Mouse (Mus musculus) limb, embryonic 12.5 days (tissue): ENCODE measurements around the gene Pgm5. TPM values are rescaled to one million over a fixed set of nuclear protein-coding genes. Genes with fewer than 3 reads are reported as not detected.

Experiments
- ATAC-seq: fragments of 200-750 bp; cut with Nextera tagmentation; 2 replicates; pipeline ENCODE4 v1.8.0; 2017; ENCODE audit warnings: low read depth, moderate TSS enrichment; ENCODE audit not compliant: insufficient number of reproducible peaks, insufficient read depth, low FRiP score, low TSS enrichment
- H3K27ac ChIP-seq: fragments of 300-500 bp; sonication (generic); 2 replicates; pipeline ENCODE4 v1.5.1; 2016; ENCODE audit warnings: mild to moderate bottlenecking, moderate library complexity
- H3K27me3 ChIP-seq: fragments of 300-500 bp; sonication (generic); 2 replicates; pipeline ENCODE4 v1.6.1; 2016; ENCODE audit warnings: mild to moderate bottlenecking, moderate library complexity
- H3K36me3 ChIP-seq: fragments of 300-500 bp; sonication (generic); 2 replicates; pipeline ENCODE4 v1.6.1; 2016; ENCODE audit warnings: mild to moderate bottlenecking, moderate library complexity
- H3K4me1 ChIP-seq: fragments of 300-500 bp; sonication (generic); replicated peaks from 2 replicates; pipeline ENCODE4 v1.6.1; 2016
- H3K4me2 ChIP-seq: fragments of 300-500 bp; sonication (generic); 2 replicates; pipeline ENCODE4 v1.6.1; 2016; ENCODE audit warnings: mild to moderate bottlenecking, moderate library complexity
- H3K4me3 ChIP-seq: fragments of 300-500 bp; sonication (generic); replicated peaks from 2 replicates; pipeline ENCODE4 v1.5.1; 2016; ENCODE audit warnings: mild to moderate bottlenecking
- H3K9ac ChIP-seq: fragments of 300-500 bp; sonication (generic); replicated peaks from 2 replicates; pipeline ENCODE4 v1.6.1; 2016; ENCODE audit warnings: mild to moderate bottlenecking, moderate library complexity
- H3K9me3 ChIP-seq: fragments of 300-500 bp; sonication (generic); 2 replicates; pipeline ENCODE4 v1.6.1; 2016; ENCODE audit warnings: mild to moderate bottlenecking, moderate library complexity
- WGBS: fragments of 180-500 bp; shearing (Covaris S2); methylation state at CpG from one replicate; pipeline ENCODE4 v1.1.7; 2016; 5-methylcytosine and 5-hydroxymethylcytosine counted together
- polyA plus RNA-seq: library from polyadenylated mRNA; unstranded; fragments of >200 nt; fragmentation: Nextera tagmentation; extraction: Ambion mirVana; gene quantifications from 2 replicates; pipeline ENCODE4 v1.2.1, GENCODE M21; 2016

The Pgm5 gene
- polyA plus RNA-seq, 1 experiment from 2014 or later = 2.4 TPM

DNA sequence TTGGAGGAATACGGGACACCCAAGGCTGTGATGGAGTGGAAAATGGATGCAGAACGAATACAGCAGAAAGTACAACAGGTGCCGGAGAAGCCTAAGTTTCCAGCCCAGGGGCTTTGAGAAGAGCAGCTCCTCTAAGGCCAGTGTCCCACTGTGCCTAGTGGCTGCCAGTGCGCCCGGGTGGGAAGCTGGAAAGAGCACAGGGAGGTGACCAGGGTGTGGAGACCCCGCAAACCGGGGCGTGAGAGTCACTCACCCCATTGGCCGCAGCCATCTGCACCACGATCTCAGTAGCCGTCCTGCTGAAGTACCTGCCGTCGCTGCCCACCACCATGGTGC, 411 bp downstream of the Pgm5 start:
- WGBS = 17% methylated on average over 13 of the region's 13 CpGs
- H3K9me3 ChIP-seq = no peaks in the 10 kb centered on the region
- H3K27ac ChIP-seq = no peak overlapping the region

DNA sequence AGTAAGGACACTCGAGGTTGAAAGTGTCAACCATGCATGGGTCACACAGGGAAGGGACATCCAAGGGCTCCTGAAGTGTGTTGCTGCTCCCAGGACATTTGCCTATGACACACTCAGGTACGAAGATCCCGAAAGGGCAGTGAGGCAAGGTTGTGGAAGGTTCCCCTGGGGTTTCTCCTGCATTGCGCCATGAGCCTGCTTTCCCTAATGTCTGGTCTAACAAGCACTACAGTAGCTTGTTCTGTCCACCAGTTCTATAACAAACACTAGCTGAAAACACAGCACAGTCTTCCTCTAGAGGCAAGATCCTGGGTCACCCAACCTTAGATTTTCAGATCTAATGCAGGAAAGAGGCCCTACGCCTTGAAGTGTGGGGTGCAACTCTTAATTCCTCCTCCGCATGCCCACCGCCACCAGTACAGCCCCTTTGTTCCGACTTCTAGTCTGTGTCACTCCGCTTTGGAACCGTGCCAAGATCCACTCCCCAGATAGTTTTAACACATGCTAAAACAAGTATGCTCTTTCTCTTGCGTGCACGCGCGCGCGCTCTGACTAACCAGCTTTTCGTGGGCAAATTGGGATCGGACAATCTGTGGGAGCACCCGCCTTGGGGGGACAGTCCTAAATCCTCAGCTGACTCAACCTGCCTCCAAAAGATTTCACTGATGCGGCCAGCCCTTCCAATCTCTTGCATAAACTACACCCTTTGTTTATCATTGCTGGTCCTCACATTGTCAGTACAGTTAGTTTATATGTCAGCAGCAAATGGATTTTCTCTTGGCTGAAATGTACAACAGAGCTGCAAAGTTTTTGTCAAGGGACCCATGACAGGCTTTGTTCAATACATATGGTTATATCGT, 10.0 kb downstream of the Pgm5 start:
- Histone ChIP-seq H3K36me3 (no peaks in the 10 kb centered on the region), H3K4me1 (peaks cover 31% of the 10 kb centered on the region), H3K4me3 (no peak overlapping the region), H3K27me3 (no peaks in the 10 kb centered on the region), H3K9ac (no peak overlapping the region), H3K27ac (peak overlapping the region; percentile 9; the same call in 1 of the 2 replicates), H3K4me2 (no peak overlapping the region), H3K9me3 (no peaks in the 10 kb centered on the region)
- ATAC-seq = no peak
- 77% methylated on average over 21 of the region's 21 CpGs for WGBS

More for the DNA sequence above, 411 bp downstream of the Pgm5 start:
- no peaks in the 10 kb centered on the region for H3K36me3 ChIP-seq
- H3K4me3 ChIP-seq = peak overlapping the region; percentile 50
- peaks cover 11% of the 10 kb centered on the region for H3K4me1 ChIP-seq
- H3K4me2 ChIP-seq = peak overlapping the region; percentile 77
- peak overlapping the region; percentile 54 for H3K9ac ChIP-seq
- peaks cover 32% of the 10 kb centered on the region for H3K27me3 ChIP-seq
- ATAC-seq = peak; percentile 31; the same call in 1 of the 2 replicates

DNA sequence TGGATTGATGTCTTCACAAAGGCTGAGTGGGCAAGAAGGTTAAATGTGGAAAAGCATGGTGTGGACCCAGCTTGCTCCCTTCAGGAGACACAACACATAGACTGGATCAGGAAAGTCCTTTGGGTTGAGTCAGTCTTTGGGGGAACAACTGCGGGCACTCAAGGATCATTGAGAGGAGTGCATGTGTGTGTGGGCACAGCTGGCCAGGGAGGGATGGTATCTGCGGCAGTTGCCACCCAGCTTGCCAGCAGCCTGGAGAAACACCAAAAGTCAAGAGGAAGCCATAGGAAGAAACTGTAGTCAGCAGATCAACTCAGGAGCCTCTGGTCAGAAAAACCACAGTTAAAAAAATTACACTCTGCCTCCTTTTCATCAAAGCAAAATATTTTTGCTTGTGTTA, 12.8 kb downstream of the Pgm5 start:
- WGBS = 67% methylated on average over 2 of the region's 2 CpGs
- H3K27ac ChIP-seq = peak overlapping the region; percentile 47; the same call in 1 of the 2 replicates
- no peak overlapping the region for H3K4me2 ChIP-seq
- H3K36me3 ChIP-seq = no peaks in the 10 kb centered on the region
- no peak overlapping the region for H3K9ac ChIP-seq
- H3K27me3 ChIP-seq = no peaks in the 10 kb centered on the region; the same call in 1 of the 2 replicates
- ATAC-seq = no peak
- H3K9me3 ChIP-seq = no peaks in the 10 kb centered on the region
- peaks cover 47% of the 10 kb centered on the region for H3K4me1 ChIP-seq
- H3K4me3 ChIP-seq = no peak overlapping the region

DNA sequence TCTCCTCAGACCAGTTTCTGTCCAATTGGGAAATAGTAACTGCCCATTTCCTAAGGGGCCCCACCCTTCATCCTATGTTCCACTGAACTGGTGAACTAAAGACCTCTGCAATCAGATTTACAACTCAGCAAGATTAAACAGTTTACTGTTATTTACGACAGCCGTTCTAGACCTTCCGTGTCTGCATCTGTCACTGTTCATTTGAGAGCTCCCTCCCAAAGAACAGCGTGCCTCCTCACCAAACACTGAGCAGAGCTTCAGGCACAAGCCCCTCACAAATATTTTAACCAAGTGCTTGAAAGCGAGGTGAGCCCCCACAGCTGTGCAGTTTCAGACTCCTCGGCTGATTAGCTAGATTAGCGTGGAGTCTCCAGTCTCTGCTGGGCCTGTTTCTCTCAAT, 13.3 kb downstream of the Pgm5 start:
- Histone ChIP-seq H3K27ac (peak overlapping the region; percentile 47; the same call in 1 of the 2 replicates), H3K9me3 (no peaks in the 10 kb centered on the region), H3K4me1 (peaks cover 47% of the 10 kb centered on the region), H3K4me3 (no peak overlapping the region), H3K36me3 (no peaks in the 10 kb centered on the region), H3K27me3 (no peaks in the 10 kb centered on the region; the same call in 1 of the 2 replicates), H3K4me2 (no peak overlapping the region), H3K9ac (no peak overlapping the region)
- ATAC-seq = peak; percentile 54; the same call in 1 of the 2 replicates
- WGBS = 6% methylated on average over 7 of the region's 7 CpGs

DNA sequence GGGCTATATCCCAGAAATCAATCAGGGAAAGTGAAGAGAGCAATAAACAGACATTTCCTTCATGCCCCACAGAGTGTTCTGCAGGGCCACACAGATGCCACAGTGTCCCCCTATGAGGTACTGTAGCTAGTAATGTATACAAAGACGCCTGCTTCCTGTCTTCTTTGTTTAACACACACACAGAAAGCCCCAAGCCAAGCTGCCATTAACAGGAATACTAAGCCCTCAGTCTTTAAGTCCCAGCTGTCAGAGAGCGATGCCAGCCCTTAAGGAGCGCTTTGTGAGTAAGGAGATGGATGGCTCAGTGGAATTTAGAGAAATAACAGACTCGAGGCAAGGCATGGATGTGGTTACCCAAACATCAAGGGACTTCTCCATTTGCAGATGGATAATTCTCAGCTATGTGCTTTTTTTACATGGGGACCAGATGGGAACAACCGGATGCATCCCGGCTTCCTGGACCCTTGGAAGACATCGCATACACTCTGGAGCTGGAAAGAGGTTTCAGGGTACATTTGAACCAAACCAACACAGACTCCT, 16.6 kb downstream of the Pgm5 start:
- H3K9me3 ChIP-seq = no peaks in the 10 kb centered on the region
- no peak overlapping the region for H3K27ac ChIP-seq
- H3K4me1 ChIP-seq = peaks cover 37% of the 10 kb centered on the region
- peak overlapping the region; percentile 24; the same call in 1 of the 2 replicates for H3K4me2 ChIP-seq
- ATAC-seq = no peak
- H3K9ac ChIP-seq = no peak overlapping the region
- H3K36me3 ChIP-seq = no peaks in the 10 kb centered on the region
- WGBS = 19% methylated on average over 7 of the region's 7 CpGs
- H3K27me3 ChIP-seq = no peaks in the 10 kb centered on the region; the same call in 1 of the 2 replicates
- H3K4me3 ChIP-seq = no peak overlapping the region

DNA sequence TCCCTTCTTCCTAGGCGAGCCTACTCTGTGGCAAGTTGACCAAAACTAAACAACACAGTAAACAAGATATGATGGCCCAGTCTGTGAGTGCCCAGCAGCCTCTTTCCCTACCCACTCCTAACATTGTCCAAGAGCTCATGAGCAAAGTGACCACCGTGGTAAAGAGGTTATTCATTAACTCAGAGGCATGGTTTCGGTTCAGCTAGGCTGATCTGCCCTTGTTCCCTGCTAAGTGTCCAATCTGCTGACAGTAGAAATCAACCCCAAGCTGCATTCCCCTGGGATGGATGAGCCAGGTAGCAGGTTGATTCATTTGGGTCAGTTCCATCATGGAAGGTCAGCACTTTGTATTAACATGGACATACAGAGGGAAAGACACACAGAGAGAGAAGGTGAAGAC, 19.6 kb downstream of the Pgm5 start:
- H3K27me3 ChIP-seq = no peaks in the 10 kb centered on the region; the same call in 1 of the 2 replicates
- no peaks in the 10 kb centered on the region for H3K36me3 ChIP-seq
- ATAC-seq = no peak
- H3K4me1 ChIP-seq = peaks cover 15% of the 10 kb centered on the region
- H3K9me3 ChIP-seq = no peaks in the 10 kb centered on the region
- no peak overlapping the region for H3K9ac ChIP-seq
- no peak overlapping the region for H3K27ac ChIP-seq
- H3K4me2 ChIP-seq = no peak overlapping the region
- H3K4me3 ChIP-seq = no peak overlapping the region
- 83% methylated on average over 3 of the region's 3 CpGs for WGBS

DNA sequence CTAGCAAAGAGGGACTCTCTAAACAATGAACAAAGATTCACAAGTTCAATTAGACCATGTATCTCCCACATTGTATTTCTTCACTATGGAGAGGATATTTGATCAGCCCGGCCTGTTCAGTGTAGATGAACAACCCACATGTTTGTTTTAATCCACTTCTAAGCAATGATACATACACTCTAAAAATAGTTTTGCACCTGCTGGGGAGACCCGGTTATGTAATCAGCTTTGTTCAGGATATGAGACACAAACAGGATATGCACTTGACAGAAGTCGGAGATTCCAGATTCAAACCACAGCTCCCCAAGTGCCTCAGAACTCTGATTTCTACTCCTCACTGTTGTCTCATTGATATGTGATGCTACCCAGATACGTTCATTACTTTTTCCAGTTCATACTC, 37.1 kb downstream of the Pgm5 start:
- H3K4me2 ChIP-seq = no peak overlapping the region
- H3K4me3 ChIP-seq = no peak overlapping the region
- H3K27ac ChIP-seq = no peak overlapping the region
- H3K9me3 ChIP-seq = no peaks in the 10 kb centered on the region
- no peaks in the 10 kb centered on the region for H3K4me1 ChIP-seq
- H3K36me3 ChIP-seq = no peaks in the 10 kb centered on the region
- no peaks in the 10 kb centered on the region for H3K27me3 ChIP-seq
- no peak overlapping the region for H3K9ac ChIP-seq
- no peak for ATAC-seq
- WGBS = 81% methylated on average over 4 of the region's 4 CpGs

DNA sequence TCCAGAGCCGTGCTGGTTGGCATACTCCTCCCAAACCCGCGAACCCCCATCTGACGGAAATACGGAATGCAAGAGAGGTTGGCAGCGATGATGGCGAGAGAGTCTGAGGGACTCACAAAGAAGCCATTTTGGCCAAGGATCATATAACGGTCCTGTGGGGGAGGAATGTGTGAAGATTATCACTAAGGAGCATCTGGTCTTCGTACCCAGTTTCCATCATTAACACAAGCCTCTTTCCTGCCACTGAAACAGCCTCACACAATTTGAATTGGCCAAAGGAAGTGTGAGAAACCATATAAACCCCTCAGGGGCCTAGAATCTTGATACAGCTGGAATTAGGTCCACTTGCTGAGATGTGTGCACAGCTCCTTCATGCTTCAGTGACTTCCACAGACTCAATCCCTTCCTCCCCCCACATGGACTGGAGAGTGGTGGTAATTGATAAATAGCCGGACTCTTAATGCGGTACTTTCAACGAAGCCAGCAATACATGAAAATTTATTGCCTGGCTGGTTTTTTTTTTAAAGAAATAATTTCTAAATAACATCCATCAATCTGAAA, 45.9 kb downstream of the Pgm5 start:
- no peak overlapping the region for H3K4me2 ChIP-seq
- no peak overlapping the region for H3K9ac ChIP-seq
- no peaks in the 10 kb centered on the region for H3K36me3 ChIP-seq
- ATAC-seq = no peak
- H3K9me3 ChIP-seq = 0 out of 2 replicates have a peak, but pooled peaks cover 3% of the 10 kb centered on the region
- no peak overlapping the region for H3K4me3 ChIP-seq
- no peaks in the 10 kb centered on the region for H3K4me1 ChIP-seq
- no peaks in the 10 kb centered on the region for H3K27me3 ChIP-seq
- 63% methylated on average over 12 of the region's 12 CpGs for WGBS
- no peak overlapping the region for H3K27ac ChIP-seq

DNA sequence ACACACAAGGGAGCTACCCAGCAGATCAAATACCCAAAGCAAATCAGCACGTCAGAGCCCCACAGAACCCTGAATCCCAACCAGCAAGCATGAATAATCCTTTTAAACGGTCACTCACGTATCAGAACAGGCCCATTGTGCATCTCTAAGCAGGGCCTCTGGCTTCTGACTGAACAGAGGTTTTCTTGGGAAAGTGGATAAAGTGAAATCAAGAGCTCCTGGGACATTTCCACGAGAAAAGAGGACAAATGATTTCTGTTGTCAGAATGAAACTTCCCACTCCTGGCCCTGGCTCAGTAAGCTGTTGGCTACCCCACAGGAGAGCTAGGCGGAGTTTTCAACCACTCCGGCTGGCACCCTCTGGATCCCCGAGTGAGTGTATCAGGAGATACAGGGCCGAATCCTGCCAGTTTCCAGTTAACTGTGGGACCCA, 48.8 kb downstream of the Pgm5 start:
- Histone ChIP-seq H3K9me3 (no peaks in the 10 kb centered on the region), H3K27me3 (no peaks in the 10 kb centered on the region), H3K4me2 (no peak overlapping the region), H3K4me3 (no peak overlapping the region), H3K27ac (no peak overlapping the region), H3K4me1 (no peaks in the 10 kb centered on the region), H3K36me3 (no peaks in the 10 kb centered on the region), H3K9ac (no peak overlapping the region)
- no peak for ATAC-seq
- WGBS = 79% methylated on average over 8 of the region's 8 CpGs

DNA sequence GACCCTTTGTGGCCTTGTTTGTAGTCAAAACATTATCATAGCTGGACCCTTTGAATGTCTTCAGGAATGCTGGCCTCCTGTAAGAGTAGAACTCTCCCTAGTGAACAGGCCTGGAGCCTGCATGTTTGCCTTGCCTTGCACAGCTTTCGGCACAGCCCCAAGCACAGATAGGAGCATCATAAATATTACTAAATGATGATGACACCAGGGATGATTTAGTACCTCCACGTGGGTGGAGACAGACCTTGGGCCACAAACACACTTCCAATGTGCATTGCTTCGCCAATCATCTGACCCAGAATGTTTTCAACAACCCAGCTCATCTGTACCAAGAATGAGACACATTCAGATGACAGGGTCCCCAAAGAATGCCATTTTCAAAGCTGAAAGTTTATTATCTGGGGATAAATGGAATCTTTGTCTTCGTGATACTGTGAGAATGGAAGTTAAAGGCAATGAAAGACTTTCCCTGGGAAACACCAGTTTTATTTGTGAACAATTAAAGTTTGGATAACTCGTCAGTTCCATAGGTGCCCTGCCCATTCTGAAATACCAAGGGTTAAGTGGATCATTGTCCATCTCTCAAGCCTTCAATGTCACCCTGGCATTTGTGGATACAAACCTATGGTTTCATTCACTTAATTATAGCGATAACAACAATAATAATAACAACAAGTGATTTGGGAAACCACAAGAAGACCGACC, 49.4 kb downstream of the Pgm5 start:
- WGBS = 78% methylated on average over 7 of the region's 7 CpGs
- ATAC-seq = no peak
- no peaks in the 10 kb centered on the region for H3K4me1 ChIP-seq
- no peak overlapping the region for H3K27ac ChIP-seq
- H3K36me3 ChIP-seq = no peaks in the 10 kb centered on the region
- no peaks in the 10 kb centered on the region for H3K27me3 ChIP-seq
- H3K4me2 ChIP-seq = no peak overlapping the region
- H3K9me3 ChIP-seq = no peaks in the 10 kb centered on the region
- H3K9ac ChIP-seq = no peak overlapping the region
- H3K4me3 ChIP-seq = no peak overlapping the region

DNA sequence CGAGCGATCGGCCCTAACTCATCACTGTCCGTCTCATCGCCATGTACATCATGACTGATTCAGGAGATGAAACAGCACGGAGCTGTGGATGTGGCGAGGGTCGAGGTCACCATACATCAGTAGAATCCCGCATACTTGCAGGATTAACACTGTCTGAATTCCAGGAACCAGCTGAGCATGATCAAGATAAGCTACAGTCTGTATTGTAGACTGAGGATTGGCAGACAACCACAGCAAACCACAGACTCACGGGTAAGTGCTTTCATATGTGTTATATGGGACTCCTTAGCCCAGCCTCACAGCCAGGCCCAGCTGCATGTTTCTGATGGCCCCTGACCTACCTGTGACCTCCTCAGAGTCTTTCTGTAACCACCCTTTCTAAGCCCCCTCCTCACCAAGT, 50.2 kb downstream of the Pgm5 start:
- Histone ChIP-seq H3K36me3 (no peaks in the 10 kb centered on the region), H3K4me3 (no peak overlapping the region), H3K9me3 (no peaks in the 10 kb centered on the region), H3K9ac (no peak overlapping the region), H3K27me3 (no peaks in the 10 kb centered on the region), H3K4me1 (no peaks in the 10 kb centered on the region), H3K4me2 (no peak overlapping the region), H3K27ac (no peak overlapping the region)
- 59% methylated on average over 10 of the region's 10 CpGs for WGBS
- no peak for ATAC-seq
